Mouse (Mus musculus): Measurements from ENCODE around the gene Stard10.

GRCm38 (mm10) chr7:101291211-101291610, 25.7 kb upstream of the Stard10 start:
- TF ChIP-seq POLR2A (IDR thresholded peaks at IDR 0.05; ENCODE audit: borderline replicate concordance, extremely low read depth, low read depth, low read length) (no peak), CTCF (IDR thresholded peaks at IDR 0.05; ENCODE audit: insufficient read depth, low read length) (no peak)

Measured in lung, adult 2 months (tissue).